Mouse (Mus musculus) layer of hippocampus, postnatal 14 days (tissue): ENCODE data around the gene Gm10309. TPM values are rescaled to one million over a fixed set of nuclear protein-coding genes. Genes with fewer than 3 reads are reported as not detected.

ENCODE experiments used
- DNase-seq, 2 experiments: peaks; one replicate each; pipeline ENCODE4 v3.0.0; 2021 to 2022; ENCODE audit warnings: low spot score in 2 of 2, mixed read lengths in 1 of 2
- long read RNA-seq, 2 experiments: library from polyadenylated mRNA; stranded (forward); transcript quantifications; one replicate each; pipeline ENCODE4 v2.0.0; 2021
- total RNA-seq, 2 experiments: library from RNA; stranded (reverse); gene quantifications; 2 replicates each; pipeline ENCODE4 v1.2.3; 2021

The Gm10309 gene
- total RNA-seq: not detected
- long read RNA-seq, experiment 1: 0 reads
- long read RNA-seq, experiment 2: 0 reads

- DNase-seq: peak; percentile 45 to 76
Measured at GRCm38 (mm10) chr17:86505183-86505631, at the start of gene Gm10309. TSS of gene Gm10309 (minus strand) at chr17:86505232.

- no peak for DNase-seq
Measured at GRCm38 (mm10) chr17:86551995-86552394, 47.0 kb upstream of the Gm10309 start.

DNA sequence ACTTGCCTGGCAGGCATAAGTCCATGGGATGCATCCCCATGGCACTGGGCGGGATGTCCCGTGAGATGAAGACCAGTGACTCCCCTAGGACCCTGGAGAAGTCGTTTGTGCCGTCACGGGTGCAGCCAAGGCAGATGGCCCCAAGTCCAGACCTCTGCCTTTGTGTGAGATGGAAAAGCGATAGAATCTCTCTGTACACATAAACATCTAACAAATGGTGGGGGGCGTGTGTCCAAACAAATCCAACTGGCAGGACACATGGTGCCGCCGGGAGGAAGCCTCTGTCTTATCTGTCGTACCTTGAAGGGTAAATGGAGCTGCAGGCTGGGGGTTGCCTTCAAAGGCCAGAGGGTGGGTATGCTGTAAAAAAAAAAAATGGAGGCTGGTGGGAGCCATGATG is 46.5 kb upstream of the Gm10309 start:
- DNase-seq: no peak

- DNase-seq: no peak
Measured at GRCm38 (mm10) chr17:86549128-86549527, 44.1 kb upstream of the Gm10309 start.

GRCm38 (mm10) chr17:86546529-86546928 is 41.5 kb upstream of the Gm10309 start:
- peak in 1 of 2 experiments; percentile 36 for DNase-seq

GRCm38 (mm10) chr17:86539881-86540430 is 34.9 kb upstream of the Gm10309 start:
- no peak for DNase-seq

- DNase-seq: peak; percentile 67 to 91
Measured at GRCm38 (mm10) chr17:86535827-86536656, 31.0 kb upstream of the Gm10309 start.

DNA sequence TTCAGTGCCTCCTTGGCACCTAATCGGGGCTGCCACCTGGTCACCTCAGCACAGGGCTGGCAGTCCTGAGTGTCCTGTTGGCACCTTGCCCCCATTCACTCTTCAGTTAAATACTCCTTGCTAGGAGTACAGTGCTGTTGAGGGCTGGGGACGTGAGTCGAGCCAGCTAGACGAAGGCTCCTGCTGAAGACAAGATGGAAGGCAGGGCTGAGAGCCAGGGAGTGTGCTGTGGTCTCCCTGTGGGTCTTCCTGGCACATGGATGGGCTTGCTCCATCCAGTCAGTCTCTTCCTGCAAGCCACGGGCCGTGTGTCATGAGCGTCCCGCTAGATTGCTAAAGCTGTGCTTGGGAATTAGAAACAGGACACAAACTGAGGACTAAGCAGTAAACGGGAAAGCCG is 30.1 kb upstream of the Gm10309 start:
- DNase-seq: no peak

DNA sequence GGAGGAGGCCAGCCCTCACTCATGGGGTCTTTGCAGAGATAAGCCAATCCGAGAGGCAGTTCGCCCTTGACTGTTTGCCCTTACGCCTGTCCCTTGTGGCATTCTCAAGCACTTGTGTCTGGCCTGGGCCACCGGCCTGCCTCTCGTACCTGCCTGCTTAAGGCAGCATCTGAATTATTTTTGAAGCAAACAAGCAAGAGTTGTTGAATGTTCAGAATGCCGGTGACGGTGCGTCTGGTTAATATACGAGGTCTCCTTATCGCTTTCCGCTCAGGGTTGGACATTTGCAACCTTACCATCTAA is 28.5 kb upstream of the Gm10309 start:
- DNase-seq: no peak

DNA sequence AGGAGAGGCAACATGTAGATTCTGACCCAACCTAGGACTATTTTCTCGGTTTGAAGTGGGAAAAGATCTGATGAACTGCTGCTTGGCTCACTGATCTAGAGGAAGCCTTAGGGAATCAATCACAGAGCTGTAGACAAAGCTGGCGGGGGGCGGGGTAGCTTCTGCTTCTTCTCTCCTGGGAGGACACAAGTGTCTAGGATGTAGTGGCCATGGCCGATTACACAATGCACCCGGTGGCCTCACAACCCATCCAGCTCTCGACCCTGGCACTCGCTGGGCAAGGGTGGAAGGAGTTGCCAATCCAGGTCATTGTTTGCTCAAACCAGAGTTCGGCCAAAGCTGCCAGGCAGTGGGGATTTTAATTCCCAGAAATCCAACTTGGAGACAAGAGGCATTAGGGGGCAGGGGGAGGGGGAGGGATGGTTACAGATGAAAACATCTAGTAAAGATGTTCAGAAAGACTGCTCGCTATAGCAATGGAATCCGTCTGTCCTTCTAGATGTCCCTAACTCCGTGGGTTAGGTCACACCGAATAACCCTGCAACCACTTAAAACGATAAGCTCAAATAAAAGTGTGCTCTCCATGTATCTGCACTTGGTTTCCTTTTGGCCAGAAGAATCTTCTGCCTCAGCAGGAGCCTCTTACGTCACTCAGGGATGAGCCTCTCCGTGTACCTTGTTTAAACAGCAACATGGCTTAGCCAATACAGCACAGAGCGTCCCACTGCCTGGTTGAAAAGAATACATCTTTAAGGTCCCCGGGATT is 27.9 kb upstream of the Gm10309 start:
- DNase-seq: no peak

- DNase-seq: no peak
Measured at GRCm38 (mm10) chr17:86531231-86531630, 26.2 kb upstream of the Gm10309 start.

GRCm38 (mm10) chr17:86529411-86529810 is 24.4 kb upstream of the Gm10309 start:
- no peak for DNase-seq

DNA sequence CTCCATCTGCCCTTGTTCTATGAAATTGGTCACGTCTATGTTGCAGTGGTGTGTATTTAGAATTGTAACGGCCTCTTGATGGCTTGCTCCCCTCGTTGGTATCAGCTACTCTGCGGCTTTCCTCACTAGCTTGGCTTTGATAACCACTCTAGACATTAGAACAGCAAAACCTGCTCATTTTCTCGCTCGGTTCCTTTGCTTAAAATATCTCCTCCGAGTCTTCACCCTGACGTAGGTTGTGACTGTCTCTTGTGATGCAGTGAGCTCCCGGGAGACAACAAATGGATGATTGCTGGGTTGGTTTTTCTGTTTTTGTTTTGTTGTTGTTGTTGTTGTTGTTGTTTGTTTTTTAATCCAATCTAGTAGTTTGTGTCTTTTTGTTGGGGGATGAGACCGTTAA is 24.0 kb upstream of the Gm10309 start:
- DNase-seq: no peak

- no peak for DNase-seq
Measured at GRCm38 (mm10) chr17:86527298-86527697, 22.3 kb upstream of the Gm10309 start.

GRCm38 (mm10) chr17:86526016-86526415 is 21.0 kb upstream of the Gm10309 start:
- no peak for DNase-seq

DNA sequence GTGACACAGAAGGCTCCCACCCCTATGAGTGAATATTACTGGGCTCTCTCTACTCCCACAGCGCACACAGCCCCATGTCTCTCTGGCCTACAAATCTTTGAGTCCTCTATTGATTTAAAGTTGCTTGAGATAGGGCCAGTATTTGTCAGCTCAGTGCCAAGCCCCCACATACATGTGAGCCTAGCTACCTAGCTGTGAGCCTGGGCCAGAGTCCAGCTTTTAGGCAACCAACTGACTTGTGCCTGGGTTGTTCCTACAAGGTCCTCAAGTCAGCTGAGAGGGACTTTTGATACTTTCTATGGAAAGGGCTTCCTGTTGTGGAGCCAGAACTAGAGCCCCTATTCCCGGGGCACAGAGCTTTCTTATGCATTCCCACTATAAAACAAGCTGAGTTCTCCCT is 20.0 kb upstream of the Gm10309 start:
- no peak for DNase-seq

- no peak for DNase-seq
Measured at GRCm38 (mm10) chr17:86523843-86524242, 18.8 kb upstream of the Gm10309 start.

GRCm38 (mm10) chr17:86523374-86523773 is 18.3 kb upstream of the Gm10309 start:
- no peak for DNase-seq

DNA sequence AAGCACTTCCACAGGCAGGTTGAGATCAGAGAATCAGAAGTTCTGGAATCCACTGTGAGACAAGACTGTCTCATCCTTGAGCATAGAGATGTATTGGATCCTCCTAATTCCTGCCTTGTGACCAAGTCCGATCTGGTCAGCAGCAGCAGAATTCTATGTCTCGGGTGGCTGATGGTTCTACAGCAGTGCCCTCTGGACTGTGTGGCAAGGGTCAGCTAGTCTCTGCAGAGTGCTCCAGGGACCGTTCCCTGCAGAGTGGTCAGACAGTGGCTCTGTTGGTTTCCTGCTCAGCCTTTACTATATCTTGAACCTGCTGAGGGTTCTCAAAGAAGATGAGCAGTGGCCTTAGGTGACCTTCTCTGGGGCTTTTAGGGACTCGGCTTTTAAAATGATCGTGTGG is 17.6 kb upstream of the Gm10309 start:
- no peak for DNase-seq

DNA sequence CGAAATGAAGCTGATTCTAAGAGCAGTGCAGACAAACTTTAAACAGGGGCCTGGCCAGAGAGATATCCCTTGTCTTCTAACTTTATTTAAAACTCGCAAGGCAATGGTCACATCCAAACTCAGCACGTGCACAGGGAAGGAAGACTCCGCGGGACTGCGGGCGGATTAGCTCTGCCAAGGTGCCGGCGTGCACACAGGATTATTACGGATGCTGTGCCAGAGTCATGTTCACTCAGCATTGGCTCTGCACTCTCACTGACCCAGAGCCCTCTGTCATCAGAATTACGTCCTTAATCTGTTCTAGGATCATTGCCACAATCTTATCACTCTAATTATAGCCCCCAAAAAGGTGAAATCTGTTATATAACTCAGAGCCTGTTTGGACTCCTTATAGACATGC is 16.2 kb upstream of the Gm10309 start:
- no peak for DNase-seq

DNA sequence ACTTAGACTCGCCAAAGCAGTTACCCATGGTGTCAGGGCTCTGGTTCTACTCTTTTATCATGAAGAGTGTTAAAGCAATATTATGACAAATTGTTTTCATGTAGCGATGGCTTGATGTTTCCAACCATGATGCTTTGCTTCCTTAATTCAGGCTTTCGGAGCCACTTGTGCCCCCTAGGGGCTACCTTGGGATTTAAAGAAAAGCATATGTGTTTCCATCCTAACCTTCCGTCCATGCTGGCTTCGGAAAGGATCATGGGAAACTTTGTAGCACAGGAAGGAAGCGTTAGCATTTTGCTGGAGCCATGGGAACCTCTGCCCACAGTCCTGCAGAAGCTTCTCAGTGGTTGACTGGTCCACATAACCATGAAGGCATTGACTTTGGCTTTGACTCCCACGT is 13.6 kb upstream of the Gm10309 start:
- no peak for DNase-seq

GRCm38 (mm10) chr17:86516630-86517029 is 11.6 kb upstream of the Gm10309 start:
- no peak for DNase-seq
